Mouse (Mus musculus): ENCODE data around the gene Dpp6. TPM values are rescaled to one million over a fixed set of nuclear protein-coding genes. Genes with fewer than 3 reads are reported as not detected.
A peak's percentile ranks its signal among the peaks of the same experiment; 100 is the strongest.

Gene Dpp6
- polyA plus RNA-seq, 1 experiment from 2014 or later = 0.06 TPM

DNA sequence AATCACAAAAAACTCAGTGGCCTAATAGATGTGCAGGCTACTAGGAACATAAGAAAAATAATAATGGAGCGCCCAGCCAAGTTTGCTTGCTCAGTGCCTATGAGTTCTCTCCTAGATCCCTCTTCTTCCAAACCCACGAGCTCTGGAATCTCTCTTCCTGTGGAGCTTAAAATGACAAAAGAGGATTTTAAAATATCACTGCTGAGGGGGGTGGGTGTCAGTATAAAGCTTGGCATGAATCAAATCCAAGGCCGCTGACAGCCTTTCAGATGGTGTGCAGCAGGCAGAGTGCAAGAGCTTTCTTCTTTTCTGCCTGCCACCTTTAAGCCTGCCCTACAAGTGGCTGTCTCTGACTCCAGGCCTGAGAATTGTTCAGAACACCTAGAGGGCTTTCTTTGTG is 387.7 kb downstream of the Dpp6 start:
- H3K4me2 ChIP-seq (ENCODE audit: low read depth, low read length) = no peak overlapping the region
- H3K9ac ChIP-seq (replicated peaks) = no peak overlapping the region
- DNase-seq (no peak), ATAC-seq (no peak)
- no peak for TF ChIP-seq EP300 (IDR thresholded peaks at IDR 0.05; ENCODE audit: low read depth)
- TF ChIP-seq CTCF (IDR thresholded peaks at IDR 0.05; ENCODE audit: low read depth) = no peak
- H3K9me3 ChIP-seq (ENCODE audit: low read length) = no peaks in the 10 kb centered on the region
- no peaks in the 10 kb centered on the region for H3K4me1 ChIP-seq (ENCODE audit: insufficient read depth)
- H3K4me3 ChIP-seq (ENCODE audit: low read depth, low read length) = no peak overlapping the region
- no peaks in the 10 kb centered on the region for H3K36me3 ChIP-seq (replicated peaks; ENCODE audit: insufficient read depth, low read length)
- 72% methylated on average over 3 of the region's 3 CpGs for WGBS (ENCODE audit: insufficient replicate concordance)
- no peak overlapping the region for H3K27ac ChIP-seq (ENCODE audit: low read depth)
- no peaks in the 10 kb centered on the region for H3K27me3 ChIP-seq (ENCODE audit: insufficient read depth, low read length)

DNA sequence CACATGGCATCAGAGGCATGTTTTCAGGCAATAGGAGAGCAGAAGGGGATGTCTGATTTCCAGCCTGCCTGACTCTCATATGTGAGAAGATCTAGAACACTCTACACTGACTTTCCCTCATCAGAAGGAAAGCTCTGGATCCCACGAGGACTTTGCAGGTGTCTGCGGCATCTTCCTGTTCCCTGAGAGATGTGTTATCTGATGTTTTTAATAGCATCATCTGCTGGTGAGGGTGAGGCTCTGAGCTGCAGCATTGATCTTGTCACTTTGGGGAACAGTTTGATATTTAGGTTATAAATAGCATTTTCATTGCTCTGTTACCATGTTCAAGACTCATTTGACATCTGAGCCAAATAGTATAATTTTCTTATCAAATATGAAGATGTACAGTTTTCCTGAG is 388.8 kb downstream of the Dpp6 start:
- ATAC-seq = no peak
- H3K36me3 ChIP-seq (replicated peaks; ENCODE audit: insufficient read depth, low read length) = no peaks in the 10 kb centered on the region
- H3K9me3 ChIP-seq (ENCODE audit: low read length) = no peaks in the 10 kb centered on the region
- H3K27me3 ChIP-seq (ENCODE audit: insufficient read depth, low read length) = no peaks in the 10 kb centered on the region
- no peak for DNase-seq
- TF ChIP-seq CTCF (IDR thresholded peaks at IDR 0.05; ENCODE audit: low read depth) (no peak), EP300 (IDR thresholded peaks at IDR 0.05; ENCODE audit: low read depth) (no peak)
- no peak overlapping the region for H3K9ac ChIP-seq (replicated peaks)
- H3K4me3 ChIP-seq (ENCODE audit: low read depth, low read length) = no peak overlapping the region
- H3K27ac ChIP-seq (ENCODE audit: low read depth) = no peak overlapping the region
- H3K4me1 ChIP-seq (ENCODE audit: insufficient read depth) = no peaks in the 10 kb centered on the region
- no peak overlapping the region for H3K4me2 ChIP-seq (ENCODE audit: low read depth, low read length)
- 63% methylated on average over 2 of the region's 2 CpGs for WGBS (ENCODE audit: insufficient replicate concordance)

DNA sequence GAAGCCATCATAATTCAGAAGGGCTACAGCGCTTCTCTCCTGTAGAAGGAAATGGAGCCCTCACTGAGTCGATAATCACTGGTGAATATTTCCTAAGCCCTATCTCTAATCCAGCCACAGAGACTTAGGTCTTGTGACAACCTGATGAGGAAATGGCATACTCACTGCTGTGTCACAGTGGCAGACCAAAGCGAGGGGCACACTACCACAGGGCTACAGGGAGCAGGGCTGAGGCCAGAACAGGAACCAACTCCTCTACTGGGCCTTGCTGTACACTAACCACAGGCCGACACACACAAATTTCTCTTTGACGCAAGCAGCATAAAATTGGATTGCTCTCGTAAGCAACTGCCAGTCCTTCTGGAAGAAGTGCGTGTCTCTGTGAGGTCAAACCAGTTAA is 389.2 kb downstream of the Dpp6 start:
- peak; percentile 17 for DNase-seq
- Histone ChIP-seq H3K9me3 (ENCODE audit: low read length) (no peaks in the 10 kb centered on the region), H3K27ac (ENCODE audit: low read depth) (no peak overlapping the region), H3K36me3 (replicated peaks; ENCODE audit: insufficient read depth, low read length) (no peaks in the 10 kb centered on the region), H3K4me3 (ENCODE audit: low read depth, low read length) (no peak overlapping the region), H3K9ac (replicated peaks) (no peak overlapping the region), H3K27me3 (ENCODE audit: insufficient read depth, low read length) (no peaks in the 10 kb centered on the region), H3K4me1 (ENCODE audit: insufficient read depth) (no peaks in the 10 kb centered on the region), H3K4me2 (ENCODE audit: low read depth, low read length) (no peak overlapping the region)
- TF ChIP-seq CTCF (IDR thresholded peaks at IDR 0.05; ENCODE audit: low read depth) (no peak), EP300 (IDR thresholded peaks at IDR 0.05; ENCODE audit: low read depth) (no peak)
- 45% methylated on average over 7 of the region's 7 CpGs for WGBS (ENCODE audit: insufficient replicate concordance)
- peak; percentile 54 for ATAC-seq

DNA sequence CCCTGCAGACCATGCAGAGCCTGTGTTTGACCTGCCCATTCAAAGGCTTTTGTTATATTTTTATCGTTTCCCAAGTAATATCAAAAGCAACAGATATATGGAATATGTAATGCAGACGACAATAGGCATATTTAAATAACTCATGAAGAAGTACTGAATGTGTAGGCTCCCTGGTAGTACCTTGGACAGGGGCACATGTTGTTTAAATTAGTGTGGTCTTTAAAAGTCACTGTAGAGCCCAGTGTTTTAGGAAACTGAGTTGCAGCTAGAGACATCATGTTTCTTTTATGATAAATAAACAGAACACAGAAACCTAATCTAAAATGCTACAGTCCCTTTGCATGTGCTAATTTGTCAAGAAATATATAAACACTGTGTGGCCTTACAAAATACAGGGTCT is 403.1 kb downstream of the Dpp6 start:
- no peak overlapping the region for H3K27ac ChIP-seq (ENCODE audit: low read depth)
- H3K27me3 ChIP-seq (ENCODE audit: insufficient read depth, low read length) = no peaks in the 10 kb centered on the region
- no peaks in the 10 kb centered on the region for H3K9me3 ChIP-seq (ENCODE audit: low read length)
- H3K4me2 ChIP-seq (ENCODE audit: low read depth, low read length) = no peak overlapping the region
- H3K36me3 ChIP-seq (replicated peaks; ENCODE audit: insufficient read depth, low read length) = no peaks in the 10 kb centered on the region
- H3K9ac ChIP-seq (replicated peaks) = no peak overlapping the region
- 57% methylated on average over 2 of the region's 2 CpGs for WGBS (ENCODE audit: insufficient replicate concordance)
- no peak for TF ChIP-seq CTCF (IDR thresholded peaks at IDR 0.05; ENCODE audit: low read depth)
- no peak for TF ChIP-seq EP300 (IDR thresholded peaks at IDR 0.05; ENCODE audit: low read depth)
- H3K4me3 ChIP-seq (ENCODE audit: low read depth, low read length) = no peak overlapping the region
- DNase-seq (no peak), ATAC-seq (no peak)
- H3K4me1 ChIP-seq (ENCODE audit: insufficient read depth) = no peaks in the 10 kb centered on the region

DNA sequence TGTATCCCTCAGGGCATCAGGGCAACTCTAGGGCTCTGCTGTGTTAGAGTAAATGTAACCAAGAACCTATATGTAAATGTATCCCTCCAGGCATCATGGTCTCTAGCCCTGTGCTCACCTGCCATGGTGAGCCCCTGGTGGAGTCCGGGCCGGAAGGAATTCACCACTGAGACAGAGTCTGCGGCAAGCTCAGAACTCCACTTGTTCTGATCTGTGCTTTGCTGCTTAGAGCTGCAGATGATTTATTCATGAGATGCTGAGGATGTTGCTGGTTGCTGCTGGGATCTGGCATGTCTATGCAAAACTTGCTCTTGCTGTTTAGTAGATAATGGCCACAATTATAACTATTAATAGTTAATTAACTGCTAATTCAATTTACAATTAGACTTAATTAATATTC is 425.1 kb downstream of the Dpp6 start:
- no peaks in the 10 kb centered on the region for H3K4me1 ChIP-seq (ENCODE audit: insufficient read depth)
- H3K36me3 ChIP-seq (replicated peaks; ENCODE audit: insufficient read depth, low read length) = no peaks in the 10 kb centered on the region
- WGBS (ENCODE audit: insufficient replicate concordance) = 87% methylated on average over 3 of the region's 3 CpGs
- DNase-seq (no peak), ATAC-seq (no peak)
- H3K4me3 ChIP-seq (ENCODE audit: low read depth, low read length) = no peak overlapping the region
- no peak overlapping the region for H3K9ac ChIP-seq (replicated peaks)
- TF ChIP-seq EP300 (IDR thresholded peaks at IDR 0.05; ENCODE audit: low read depth) = no peak
- TF ChIP-seq CTCF (IDR thresholded peaks at IDR 0.05; ENCODE audit: low read depth) = no peak
- no peak overlapping the region for H3K4me2 ChIP-seq (ENCODE audit: low read depth, low read length)
- H3K27me3 ChIP-seq (ENCODE audit: insufficient read depth, low read length) = no peaks in the 10 kb centered on the region
- no peaks in the 10 kb centered on the region for H3K9me3 ChIP-seq (ENCODE audit: low read length)
- no peak overlapping the region for H3K27ac ChIP-seq (ENCODE audit: low read depth)

DNA sequence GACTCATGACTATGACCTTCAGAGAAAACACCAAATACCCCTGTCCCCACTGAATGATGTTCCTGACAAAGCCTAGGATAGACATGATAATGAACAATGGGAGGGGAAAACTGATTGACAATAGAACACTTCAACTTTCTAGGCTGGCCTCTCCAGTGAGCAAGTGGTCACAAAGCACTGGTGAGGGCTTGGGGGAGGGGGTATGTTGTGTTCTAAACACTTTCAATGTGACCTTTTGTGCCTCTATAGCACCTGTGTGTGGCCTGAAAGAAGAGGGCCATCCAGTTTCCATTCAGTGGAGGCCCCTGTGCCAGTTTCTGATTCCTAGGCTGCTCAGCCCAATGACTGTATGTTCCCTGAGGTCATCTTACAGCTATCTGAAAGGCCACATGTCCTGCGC is 426.2 kb downstream of the Dpp6 start:
- H3K4me3 ChIP-seq (ENCODE audit: low read depth, low read length) = no peak overlapping the region
- H3K27me3 ChIP-seq (ENCODE audit: insufficient read depth, low read length) = no peaks in the 10 kb centered on the region
- no peaks in the 10 kb centered on the region for H3K9me3 ChIP-seq (ENCODE audit: low read length)
- no peak for DNase-seq
- no peak overlapping the region for H3K27ac ChIP-seq (ENCODE audit: low read depth)
- TF ChIP-seq CTCF (IDR thresholded peaks at IDR 0.05; ENCODE audit: low read depth) (no peak), EP300 (IDR thresholded peaks at IDR 0.05; ENCODE audit: low read depth) (no peak)
- no peaks in the 10 kb centered on the region for H3K36me3 ChIP-seq (replicated peaks; ENCODE audit: insufficient read depth, low read length)
- WGBS (ENCODE audit: insufficient replicate concordance) = 82% methylated on average over 1 of the region's 1 CpGs
- ATAC-seq = no peak
- no peak overlapping the region for H3K9ac ChIP-seq (replicated peaks)
- H3K4me2 ChIP-seq (ENCODE audit: low read depth, low read length) = no peak overlapping the region
- no peaks in the 10 kb centered on the region for H3K4me1 ChIP-seq (ENCODE audit: insufficient read depth)

DNA sequence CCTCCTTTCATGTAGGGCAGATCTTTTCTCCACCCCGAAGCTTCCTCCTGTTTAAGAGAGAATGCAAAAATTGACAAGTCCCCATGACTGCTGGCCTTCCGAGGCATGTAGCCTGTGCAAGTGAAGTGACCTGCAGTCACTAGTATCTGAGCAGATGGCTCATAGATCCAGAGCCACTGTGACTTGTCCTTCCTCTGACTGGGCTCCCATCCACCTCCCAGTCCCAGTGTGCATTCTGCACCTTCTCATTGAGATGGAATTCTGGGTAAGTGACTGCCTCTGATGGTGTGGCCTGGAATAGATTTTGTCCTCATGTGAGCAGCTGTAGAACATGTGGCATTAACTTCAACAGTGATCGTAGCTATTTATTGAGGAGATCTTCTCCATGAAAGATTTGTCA is 430.8 kb downstream of the Dpp6 start:
- WGBS (ENCODE audit: insufficient replicate concordance) = 67% methylated on average over 3 of the region's 3 CpGs
- Histone ChIP-seq H3K27ac (ENCODE audit: low read depth) (no peak overlapping the region), H3K4me1 (ENCODE audit: insufficient read depth) (no peaks in the 10 kb centered on the region), H3K9me3 (ENCODE audit: low read length) (no peaks in the 10 kb centered on the region), H3K27me3 (ENCODE audit: insufficient read depth, low read length) (no peaks in the 10 kb centered on the region), H3K4me3 (ENCODE audit: low read depth, low read length) (no peak overlapping the region), H3K9ac (replicated peaks) (no peak overlapping the region), H3K4me2 (ENCODE audit: low read depth, low read length) (no peak overlapping the region), H3K36me3 (replicated peaks; ENCODE audit: insufficient read depth, low read length) (no peaks in the 10 kb centered on the region)
- DNase-seq (no peak), ATAC-seq (no peak)
- TF ChIP-seq EP300 (IDR thresholded peaks at IDR 0.05; ENCODE audit: low read depth) = no peak
- no peak for TF ChIP-seq CTCF (IDR thresholded peaks at IDR 0.05; ENCODE audit: low read depth)

Data from liver, postnatal 0 days (tissue).